Mouse (Mus musculus) megakaryocyte, embryonic 14.5 days (primary cell): ENCODE measurements around the gene Gigyf1.

ENCODE experiments used
- FLI1 ChIP-seq: IDR thresholded peaks from 2 replicates; pipeline ENCODE4 v1.6.1; 2012; ENCODE audit warnings: low read length, inconsistent platforms, mixed read lengths
- GATA1 ChIP-seq: IDR thresholded peaks from 3 replicates; pipeline ENCODE4 v1.6.1; 2012; ENCODE audit warnings: mixed read lengths, low read length, inconsistent platforms, borderline replicate concordance

DNA sequence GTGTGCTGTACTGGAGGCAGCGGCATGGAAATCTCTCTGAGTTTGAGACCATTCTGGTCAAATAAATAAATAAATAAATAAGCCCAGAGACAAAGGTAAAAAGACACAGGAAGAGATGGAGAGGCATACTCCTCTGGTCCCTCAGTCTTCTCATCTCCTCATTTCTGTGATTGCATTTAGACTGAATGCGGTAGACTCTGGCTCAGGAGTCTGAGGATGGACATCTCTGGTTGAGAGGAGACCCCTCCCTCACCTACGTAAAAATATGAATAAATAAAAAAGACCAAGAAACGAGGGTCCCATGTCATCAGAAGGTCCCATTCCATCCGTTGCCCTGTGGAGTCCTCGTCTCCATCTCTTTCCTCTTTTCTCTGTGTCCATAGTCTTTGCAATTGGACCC lies 34.7 kb downstream of the Gigyf1 start:
- TF ChIP-seq GATA1 = no peak
- no peak for TF ChIP-seq FLI1
